Mouse (Mus musculus): ENCODE measurements around the gene Junb.

Junb gene

DNA sequence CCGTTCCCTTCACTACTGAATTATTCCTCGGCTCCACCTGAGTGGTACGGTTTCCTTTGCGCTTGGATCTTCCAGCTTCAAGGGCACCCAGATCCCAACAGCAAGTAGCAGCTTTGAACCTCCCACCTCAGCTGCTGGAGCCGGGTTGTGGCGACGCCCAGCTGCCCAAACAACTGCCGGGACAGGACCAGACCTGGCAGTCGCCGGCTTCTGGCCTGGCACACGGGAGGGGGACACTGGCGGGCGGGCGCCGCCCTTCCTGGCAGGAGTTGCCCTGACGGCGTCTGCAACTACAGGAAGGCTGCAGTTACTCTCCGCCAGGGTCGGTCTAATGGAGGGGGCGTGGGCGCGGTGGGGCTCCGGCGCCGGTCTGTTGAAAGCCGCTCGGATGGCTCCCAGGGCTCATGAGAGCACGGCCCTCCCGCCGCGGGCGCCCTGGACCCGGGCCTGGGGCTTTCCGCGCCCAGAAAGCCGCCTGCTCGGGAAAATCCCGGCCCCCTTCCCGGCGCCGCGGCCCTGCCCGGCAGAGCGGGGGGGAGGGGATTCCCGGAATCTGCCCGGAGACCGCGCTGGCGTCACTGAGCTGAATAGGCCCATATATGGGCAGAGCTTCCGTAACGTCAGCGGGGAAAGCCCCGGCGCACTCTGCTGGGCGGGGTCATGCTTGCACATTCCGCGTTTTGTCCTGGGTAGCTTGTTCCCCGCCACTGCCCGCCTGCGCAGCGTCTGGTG lies 2.3 kb downstream of the Junb start:
- in situ Hi-C loops (cut with MboI; ENCODE audit: unreplicated experiment in 2 of 2) = loop anchor here (5.0 to 25.0 kb wide), 6 partner anchors 49 to 436 kb away; partner anchors contain the start of genes Asna1 (in 1 of the 2), Lyl1 (in 1 of the 2) and Trir (in 1 of the 2)

DNA sequence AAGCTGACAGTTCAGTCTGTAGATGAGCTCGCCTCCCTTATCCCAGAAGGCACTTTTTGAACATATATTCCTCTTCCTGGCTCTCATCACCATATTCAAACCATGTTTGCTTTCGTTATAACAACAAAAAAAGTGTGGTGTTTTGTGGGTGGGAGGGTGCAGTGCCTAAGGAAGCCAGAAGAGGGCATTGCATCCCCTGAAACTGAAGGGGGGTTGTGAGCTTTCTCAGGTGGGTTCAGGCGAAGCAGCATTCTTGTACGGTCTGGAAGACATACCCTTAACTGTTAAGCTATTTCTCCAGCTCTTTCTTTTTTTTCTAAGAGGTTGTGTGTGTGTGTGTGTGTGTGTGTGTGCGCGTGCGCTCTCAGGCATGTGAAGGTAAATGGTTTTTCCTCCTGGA lies 3.1 kb downstream of the Junb start:
- in situ Hi-C loops (cut with MboI; ENCODE audit: unreplicated experiment in 2 of 2) = loop anchor here (5.0 to 25.0 kb wide), 6 partner anchors 49 to 437 kb away; partner anchors contain the start of genes Asna1 (in 1 of the 2), Lyl1 (in 1 of the 2) and Trir (in 1 of the 2)

DNA sequence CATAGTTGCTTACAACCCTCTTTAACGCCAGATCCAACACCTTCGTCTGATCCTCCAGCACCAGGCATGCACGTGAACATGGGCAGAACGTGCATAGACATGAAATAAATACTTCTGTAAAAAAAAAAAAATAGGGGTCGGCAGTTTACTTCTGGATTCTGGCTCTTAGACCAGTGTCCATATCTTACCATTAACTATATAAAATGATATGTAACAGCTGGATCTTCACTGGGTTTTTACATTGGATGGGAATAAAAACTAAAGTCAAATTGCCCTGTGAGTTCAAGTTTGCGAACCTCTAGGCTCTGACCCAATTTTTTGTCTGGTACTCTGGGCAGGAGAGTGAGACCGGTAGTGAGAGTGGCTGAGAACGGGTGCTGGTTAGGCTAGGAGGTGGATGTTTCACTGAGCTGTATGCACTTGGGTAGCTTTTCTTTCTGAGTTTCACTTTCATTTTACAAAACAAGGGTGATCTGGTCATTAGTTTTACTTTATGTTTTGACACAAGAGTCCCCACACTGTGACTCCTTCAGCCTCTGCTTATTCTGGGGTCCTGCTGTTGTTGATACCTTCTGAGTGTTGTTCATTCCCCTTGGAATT lies 3.9 kb downstream of the Junb start:
- in situ Hi-C loops (cut with MboI; ENCODE audit: unreplicated experiment in 2 of 2) = loop anchor here (5.0 to 25.0 kb wide), 9 partner anchors 50 to 1613 kb away; partner anchors contain the start of genes Abcc12 (in 1 of the 2), Asna1 (in 1 of the 2), Lyl1 (in 1 of the 2) and Trir (in 1 of the 2)

DNA sequence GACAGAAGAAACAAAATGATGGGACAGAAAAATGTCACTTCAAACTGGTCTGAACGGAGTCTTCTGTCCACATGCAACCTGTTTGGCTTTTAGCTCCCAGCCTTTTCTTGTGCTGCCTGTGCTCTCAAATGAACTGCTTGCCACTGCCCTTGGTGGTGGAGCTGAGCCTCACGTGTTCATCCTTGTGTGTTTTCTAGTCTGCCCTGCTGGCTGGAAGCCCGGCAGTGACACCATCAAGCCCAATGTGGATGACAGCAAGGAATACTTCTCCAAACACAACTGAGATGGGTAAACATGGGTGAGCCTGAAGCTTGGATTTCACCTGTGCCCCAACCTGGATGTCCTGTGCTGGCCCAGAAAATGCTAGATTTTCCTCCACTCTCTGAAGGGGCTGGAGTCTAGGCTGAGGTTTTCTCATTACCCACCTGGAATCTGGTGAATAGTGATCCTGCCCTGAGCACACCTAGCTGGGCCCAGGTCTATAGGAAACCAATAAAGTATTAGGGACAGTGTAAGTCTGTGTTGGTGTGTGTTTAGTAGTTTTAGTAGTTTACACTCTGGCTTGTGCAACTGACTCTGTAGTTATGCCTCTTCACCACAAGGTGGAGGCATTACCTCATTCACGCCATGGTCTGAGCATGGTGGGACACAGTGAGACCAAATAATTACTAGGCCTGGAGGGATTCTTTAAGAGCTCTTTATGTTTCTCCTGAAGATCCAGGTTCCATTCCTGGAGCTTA lies 4.5 kb downstream of the Junb start:
- in situ Hi-C loops (cut with MboI; ENCODE audit: unreplicated experiment in 2 of 2) = loop anchor here (5.0 to 25.0 kb wide), 7 partner anchors 51 to 1613 kb away; partner anchors contain the start of genes Abcc12 (in 1 of the 2), Asna1 (in 1 of the 2) and Trir (in 1 of the 2)

DNA sequence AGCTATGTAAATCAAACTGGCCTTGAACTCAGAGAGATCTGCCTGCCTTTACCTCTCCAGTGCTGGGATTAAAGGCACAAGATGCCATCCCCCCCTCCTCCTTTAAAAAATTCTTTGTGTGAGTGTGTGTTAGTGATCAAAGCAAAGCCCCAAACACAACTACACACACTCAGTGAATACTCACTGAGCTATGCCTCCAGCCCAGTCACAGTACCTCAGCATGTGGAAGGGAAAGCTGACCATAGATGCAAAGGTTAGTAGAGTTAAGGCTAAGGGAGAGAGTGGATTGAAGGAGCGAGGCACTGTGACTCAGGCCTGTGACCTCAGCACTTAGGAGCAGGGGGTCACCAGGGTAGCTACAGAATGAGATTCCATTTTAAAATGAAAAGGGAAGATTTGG lies 5.4 kb downstream of the Junb start:
- in situ Hi-C loops (cut with MboI; ENCODE audit: unreplicated experiment in 2 of 2) = loop anchor here (5.0 to 25.0 kb wide), 7 partner anchors 52 to 1614 kb away; partner anchors contain the start of genes Abcc12 (in 1 of the 2), Asna1 (in 1 of the 2) and Trir (in 1 of the 2)

DNA sequence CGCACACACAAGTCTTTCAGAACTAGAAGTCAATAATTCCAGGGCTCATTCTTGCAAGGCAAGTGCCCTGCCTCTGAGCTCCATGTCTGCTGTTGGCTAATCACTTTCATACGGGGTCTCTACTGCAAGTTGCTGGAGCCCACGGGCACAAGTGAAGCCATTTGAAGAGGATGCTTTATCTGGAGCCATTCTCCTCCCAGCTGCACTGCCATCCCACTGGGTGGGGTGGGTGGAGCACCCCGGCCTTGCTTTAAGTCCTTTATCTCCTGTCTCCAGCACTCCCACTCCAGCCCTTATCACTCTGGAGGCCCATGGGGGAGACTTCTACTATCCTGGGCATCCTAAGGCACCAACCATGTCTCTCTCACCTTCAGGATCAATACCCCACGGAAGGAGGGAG lies 7.6 kb downstream of the Junb start:
- in situ Hi-C loops (cut with MboI; ENCODE audit: unreplicated experiment in 2 of 2) = loop anchor here (5.0 to 25.0 kb wide), 7 partner anchors 54 to 1616 kb away; partner anchors contain the start of genes Abcc12 (in 1 of the 2), Asna1 (in 1 of the 2) and Trir (in 1 of the 2)

DNA sequence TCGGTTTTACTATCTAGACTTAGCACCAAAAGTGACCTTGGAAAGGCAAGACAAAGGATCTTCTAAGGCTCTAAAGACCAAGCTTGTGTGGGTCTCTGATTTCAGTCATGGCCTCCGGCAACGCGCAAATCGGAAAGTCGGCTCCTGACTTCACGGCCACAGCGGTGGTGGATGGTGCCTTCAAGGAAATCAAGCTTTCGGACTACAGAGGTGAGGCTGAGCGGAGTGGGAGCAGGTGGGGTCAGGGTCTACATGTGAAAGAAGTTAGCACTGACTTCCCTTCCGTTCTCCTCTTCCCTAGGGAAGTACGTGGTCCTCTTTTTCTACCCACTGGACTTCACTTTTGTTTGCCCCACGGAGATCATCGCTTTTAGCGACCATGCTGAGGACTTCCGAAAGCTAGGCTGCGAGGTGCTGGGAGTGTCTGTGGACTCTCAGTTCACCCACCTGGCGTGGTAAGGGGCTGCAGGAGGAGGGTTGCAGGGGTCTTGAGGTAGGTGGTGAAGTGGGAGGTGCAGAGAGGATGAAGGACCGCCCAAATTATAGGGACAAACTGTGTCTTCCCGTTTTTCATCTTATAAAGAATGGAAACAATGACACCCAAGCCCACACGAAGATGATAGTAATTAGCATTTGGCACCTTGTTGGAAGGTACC lies 8.3 kb downstream of the Junb start:
- in situ Hi-C loops (cut with MboI; ENCODE audit: unreplicated experiment in 2 of 2) = loop anchor here (5.0 to 25.0 kb wide), 7 partner anchors 55 to 1617 kb away; partner anchors contain the start of genes Abcc12 (in 1 of the 2), Asna1 (in 1 of the 2) and Trir (in 1 of the 2)

DNA sequence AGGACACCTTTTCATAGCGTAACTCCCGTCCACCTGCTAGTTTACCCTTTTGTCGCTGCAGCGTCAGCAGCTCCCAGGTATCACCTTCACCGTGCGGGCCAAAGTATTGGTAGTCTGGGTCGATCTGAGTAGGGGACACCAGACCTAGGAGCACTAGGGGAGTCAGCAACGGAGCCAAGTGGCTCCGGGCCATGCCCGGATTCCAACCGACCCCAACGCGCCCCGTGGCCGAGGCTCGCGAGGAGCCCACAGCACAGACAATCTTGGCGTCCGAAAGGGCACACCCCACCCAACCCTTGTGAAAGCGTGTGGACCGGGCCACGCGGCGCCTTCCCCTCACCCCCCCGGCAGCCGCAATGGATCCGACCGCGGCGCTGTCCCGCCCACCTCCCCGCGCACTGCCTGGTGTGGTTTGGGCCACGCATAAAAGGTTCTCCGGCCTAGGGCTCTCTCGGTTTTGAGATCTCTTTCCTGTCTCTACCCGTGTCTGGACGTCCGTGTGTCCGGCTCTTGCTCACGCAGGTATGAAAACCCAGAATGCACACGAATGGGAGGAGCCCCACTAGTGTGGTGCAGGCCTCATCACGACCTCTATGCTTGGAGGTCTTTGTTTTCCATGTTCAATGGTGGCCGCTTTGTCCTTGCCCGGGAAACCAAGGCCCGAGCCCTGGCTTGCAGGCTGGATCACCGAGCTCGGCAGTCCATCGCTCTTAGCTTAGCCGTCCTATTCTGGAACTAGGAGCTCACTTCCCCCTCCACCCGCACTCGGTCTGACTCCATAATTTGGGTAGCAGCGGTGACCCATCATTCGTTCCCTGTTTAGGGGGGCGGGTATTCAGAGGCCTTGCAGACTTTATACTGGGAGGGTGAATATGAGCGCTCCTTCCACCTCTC lies 9.0 kb downstream of the Junb start, which contains the start of the genes Gm49661, Prdx2 and Rnaseh2a:
Gene Gm49661, minus strand, starts transcription at position 193 of the 894 bp plus-strand sequence.
Gene Prdx2, plus strand, starts transcription at position 347 of the 894 bp plus-strand sequence.
Gene Rnaseh2a, minus strand, starts transcription at position 527 of the 894 bp plus-strand sequence.
- in situ Hi-C loops (cut with MboI; ENCODE audit: unreplicated experiment in 2 of 2) = loop anchor here (5.0 to 25.0 kb wide), 9 partner anchors 55 to 1618 kb away; partner anchors contain the start of genes Asna1 (in 2 of the 2), Calr (in 2 of the 2), Rad23a (in 2 of the 2) and Trir (in 2 of the 2)

DNA sequence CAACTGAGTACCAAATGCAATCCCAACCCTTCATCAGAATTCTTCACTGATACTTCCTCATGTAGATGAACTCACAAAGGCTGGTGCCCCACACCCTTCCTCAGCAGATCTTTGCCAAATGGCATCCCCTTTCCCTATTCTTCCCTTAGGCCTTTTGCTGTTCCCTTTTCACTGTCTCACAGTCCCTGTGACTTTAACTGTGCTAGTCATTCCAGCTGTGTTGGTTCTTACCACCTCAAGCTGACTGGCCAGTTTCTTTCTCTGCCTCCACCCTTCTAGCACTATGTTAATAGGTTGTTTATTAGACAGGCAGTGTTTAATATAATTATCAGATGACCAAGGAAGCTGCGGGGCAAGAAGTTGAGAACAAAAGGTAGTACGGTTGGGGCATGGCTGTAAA lies 9.9 kb downstream of the Junb start:
- in situ Hi-C loops (cut with MboI; ENCODE audit: unreplicated experiment in 2 of 2) = loop anchor here (5.0 to 25.0 kb wide), 4 partner anchors 59 to 1619 kb away; partner anchors contain the start of genes Calr (in 2 of the 2), Rad23a (in 2 of the 2), Abcc12 (in 1 of the 2) and Asna1 (in 1 of the 2)

DNA sequence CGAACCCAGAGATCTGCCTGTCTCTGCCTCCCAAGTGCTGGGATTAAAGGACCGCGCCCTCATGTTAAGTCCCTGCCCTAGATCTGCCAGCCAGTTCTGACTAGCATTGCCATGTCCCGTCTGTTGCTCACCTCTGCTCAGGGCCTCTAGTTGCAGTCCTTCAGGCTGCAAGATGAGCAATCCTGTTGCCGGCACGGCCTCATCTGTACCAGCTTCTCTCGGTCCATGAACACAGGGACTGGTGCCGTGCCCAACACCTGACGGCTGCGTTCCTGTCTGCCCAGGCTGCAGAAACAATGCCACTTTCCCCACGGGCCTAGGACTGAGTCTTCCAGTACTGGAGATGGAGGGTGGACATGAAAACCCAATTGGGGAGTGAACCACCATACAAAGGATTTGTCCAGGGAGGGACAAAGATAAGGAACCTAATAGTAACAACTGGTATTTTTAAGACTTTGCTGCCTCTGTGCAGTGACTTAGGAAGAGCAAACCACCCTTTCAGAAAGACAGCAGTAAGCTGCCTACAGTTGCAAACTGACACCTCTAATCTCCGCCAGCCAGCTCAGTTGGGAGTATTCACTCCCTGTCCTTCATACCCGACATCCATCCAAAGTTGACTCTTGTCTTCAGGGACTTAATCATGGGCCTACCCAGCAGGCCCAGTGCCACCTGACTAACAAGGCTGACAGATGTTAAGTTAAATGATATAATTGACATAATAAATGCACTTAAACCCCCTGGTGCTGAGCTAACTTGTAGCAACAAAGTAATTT lies 10.8 kb downstream of the Junb start:
- in situ Hi-C loops (cut with MboI; ENCODE audit: unreplicated experiment in 2 of 2) = loop anchor here (5.0 to 25.0 kb wide), 4 partner anchors 60 to 1620 kb away; partner anchors contain the start of genes Calr (in 2 of the 2), Rad23a (in 2 of the 2), Abcc12 (in 1 of the 2) and Asna1 (in 1 of the 2)

DNA sequence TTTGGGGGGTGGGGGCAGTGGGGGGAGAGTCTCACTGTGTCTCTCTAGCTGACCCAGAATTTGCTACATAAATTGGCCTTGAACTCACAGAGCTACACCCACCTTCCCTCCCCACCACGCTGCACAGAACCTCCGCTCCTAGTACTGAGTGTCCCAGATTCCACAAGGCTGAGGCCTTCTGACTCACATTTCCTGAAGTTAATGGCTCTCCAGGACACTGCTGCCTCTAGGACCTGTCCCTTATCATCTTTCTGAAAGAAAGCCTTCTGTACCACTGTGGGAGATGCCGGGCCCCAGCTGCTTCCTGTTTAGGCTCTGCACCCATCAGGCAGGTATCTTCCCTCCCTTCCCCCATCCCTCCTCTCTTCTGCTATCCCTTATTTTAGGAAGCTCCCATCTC lies 11.9 kb downstream of the Junb start:
- in situ Hi-C loops (cut with MboI; ENCODE audit: unreplicated experiment in 2 of 2) = loop anchor here (5.0 to 25.0 kb wide), 4 partner anchors 61 to 1621 kb away; partner anchors contain the start of genes Calr (in 2 of the 2), Rad23a (in 2 of the 2), Abcc12 (in 1 of the 2) and Asna1 (in 1 of the 2)

DNA sequence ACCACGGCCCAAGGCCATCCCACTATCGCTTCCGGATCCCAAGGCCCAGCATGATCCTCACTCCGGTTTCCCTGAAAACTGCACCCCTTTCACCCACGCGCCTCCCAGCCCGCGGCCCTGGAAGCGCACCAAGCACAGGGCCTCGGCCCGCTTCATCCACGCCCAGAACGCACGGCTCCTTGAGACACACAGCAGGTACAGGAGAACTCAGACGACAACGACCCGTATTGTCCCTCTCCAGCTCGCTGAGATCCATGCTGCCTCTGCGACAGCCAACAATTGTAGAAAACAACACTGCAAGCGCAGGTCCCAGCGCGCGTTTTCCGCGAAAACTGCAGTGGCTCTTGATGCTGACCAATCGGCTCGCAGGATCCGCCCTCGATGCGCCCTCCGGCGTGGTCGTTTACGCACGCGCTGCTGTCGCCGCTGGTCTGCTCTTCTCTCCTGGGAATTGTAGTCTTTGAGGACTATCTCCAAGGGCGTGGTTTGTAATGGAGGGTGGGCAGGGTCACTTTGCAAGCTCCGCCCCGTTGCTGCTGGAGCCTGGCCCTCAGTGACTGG lies 12.7 kb downstream of the Junb start:
- in situ Hi-C loops (cut with MboI; ENCODE audit: unreplicated experiment in 2 of 2) = loop anchor here (5.0 to 25.0 kb wide), 4 partner anchors 61 to 1621 kb away; partner anchors contain the start of genes Calr (in 2 of the 2), Rad23a (in 2 of the 2), Abcc12 (in 1 of the 2) and Asna1 (in 1 of the 2)

DNA sequence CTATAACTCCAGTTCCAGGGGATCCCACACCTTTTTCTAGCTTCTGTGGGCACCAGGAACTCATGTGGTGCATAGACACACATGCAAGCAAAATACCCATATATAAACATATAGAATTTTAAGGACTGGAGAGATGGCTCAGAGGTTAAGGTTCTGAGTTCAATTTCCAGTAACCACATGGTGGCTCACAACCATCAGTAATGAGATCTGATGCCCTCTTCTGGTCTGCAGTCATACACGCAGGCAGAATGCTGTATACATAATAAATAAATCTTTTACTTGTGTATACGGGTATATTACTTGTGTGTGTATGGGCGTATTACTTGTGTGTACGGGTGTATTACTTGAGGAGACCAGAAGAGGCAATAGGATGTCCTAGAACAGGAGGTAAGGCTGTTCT lies 14.6 kb downstream of the Junb start:
- in situ Hi-C loops (cut with MboI; ENCODE audit: unreplicated experiment in 2 of 2) = loop anchor here (5.0 to 25.0 kb wide), 4 partner anchors 37 to 1623 kb away; partner anchors contain the start of genes Calr (in 2 of the 2), Rad23a (in 2 of the 2) and Abcc12 (in 1 of the 2)

DNA sequence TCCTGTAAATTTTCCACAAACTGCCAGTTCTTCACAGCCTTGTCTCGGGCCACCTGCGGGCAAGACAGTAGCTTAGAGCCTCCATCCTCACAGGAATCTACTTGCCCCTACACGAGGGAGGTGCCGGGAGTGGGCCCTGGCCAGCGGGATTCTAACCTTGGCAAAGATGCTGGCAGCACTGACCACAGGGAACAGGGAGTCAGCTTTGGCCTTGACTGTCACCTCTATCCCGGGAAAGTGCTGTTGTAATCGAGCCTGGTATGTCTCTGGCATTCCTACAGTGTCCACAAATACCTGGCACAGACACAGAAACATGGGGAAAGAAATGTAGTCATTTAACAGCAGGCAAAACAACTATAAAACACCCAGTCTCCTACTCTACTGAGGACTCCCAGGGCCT lies 18.7 kb downstream of the Junb start:
- in situ Hi-C loops (cut with MboI; ENCODE audit: unreplicated experiment in 2 of 2) = loop anchor here (5.0 to 25.0 kb wide), 5 partner anchors 32 to 1627 kb away; partner anchors contain the start of genes Calr (in 2 of the 2), Rad23a (in 2 of the 2), Abcc12 (in 1 of the 2) and Hook2 (in 1 of the 2)

DNA sequence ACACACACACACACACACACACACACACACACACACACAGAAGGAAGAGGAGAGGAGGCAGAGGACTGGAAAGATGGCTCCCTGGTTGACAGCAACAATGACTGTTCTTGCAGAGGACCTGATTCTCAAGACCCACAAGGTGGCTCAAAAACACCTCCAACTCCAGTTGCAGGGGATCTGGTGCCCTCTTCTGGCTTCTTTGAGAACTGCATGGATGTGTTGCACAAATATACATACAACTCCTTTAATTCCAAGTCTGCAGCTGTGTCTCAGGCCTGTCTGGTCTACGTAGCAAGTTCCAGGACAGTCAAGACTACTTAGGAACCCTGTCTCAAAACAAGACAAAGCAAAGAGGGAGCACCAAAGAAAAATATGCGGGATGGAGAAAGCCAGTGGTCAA lies 21.8 kb downstream of the Junb start:
- in situ Hi-C loops (cut with MboI; ENCODE audit: unreplicated experiment in 2 of 2) = loop anchor here (5.0 to 25.0 kb wide), 3 partner anchors 36 to 1631 kb away; partner anchors contain the start of genes Abcc12 (in 1 of the 2) and Hook2 (in 1 of the 2)

DNA sequence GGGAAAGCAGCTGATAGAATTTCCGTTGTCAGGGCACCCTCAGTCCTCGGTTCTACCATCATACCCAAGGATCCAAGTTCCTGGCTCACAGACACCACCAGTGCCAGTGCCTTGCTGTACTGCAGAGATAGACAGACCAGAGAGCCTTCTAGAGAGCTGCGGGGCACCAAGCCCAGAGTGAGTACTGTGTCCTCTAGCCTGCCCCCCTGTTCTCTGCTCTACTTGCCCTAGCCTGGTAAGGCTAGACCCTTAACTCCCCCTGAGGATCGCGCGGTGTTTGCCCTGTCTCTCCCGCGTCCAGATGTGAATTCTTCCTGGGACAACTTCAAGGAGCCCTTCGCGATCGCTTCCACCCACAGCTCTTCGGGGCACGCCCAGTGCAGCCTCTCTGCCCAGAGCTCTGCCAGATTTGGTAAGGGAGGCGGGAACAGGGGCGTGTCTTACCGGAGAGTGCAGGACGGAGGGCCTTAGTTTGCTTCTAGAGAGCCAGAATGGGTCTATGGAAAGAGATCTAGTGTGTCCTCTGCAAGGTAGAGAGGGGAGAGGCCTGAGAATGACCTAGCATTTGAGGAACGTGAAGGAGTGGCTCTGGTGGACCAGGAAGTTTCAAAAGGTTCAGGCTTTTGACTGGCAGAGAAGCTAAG lies 25.8 kb downstream of the Junb start:
- in situ Hi-C loops (cut with MboI; ENCODE audit: unreplicated experiment in 2 of 2) = loop anchor here in 1 of 2 experiments (25.0 kb wide), 2 partner anchors 710 to 1635 kb away; partner anchors contain the start of gene Abcc12

All from v-Abl transformed pro-B cells (cell line).